Mouse (Mus musculus) CD8-positive naive resting alpha-beta T cell, adult 2 months (primary cell): ENCODE results near the gene Tlx2.

Experiments
- DNase-seq, 2 experiments: peaks; one replicate each; pipeline ENCODE4 v3.0.0; 2022; ENCODE audit warnings: low read depth in 2 of 2, low spot score in 2 of 2

The Tlx2 gene

GRCm38 (mm10) chr6:83057790-83058189 lies 12.3 kb downstream of the Tlx2 start, which contains the start of gene Dqx1:
TSS of gene Dqx1 (plus strand) at chr6:83057844.
- no peak for DNase-seq

GRCm38 (mm10) chr6:83054871-83055431 lies 15.1 kb downstream of the Tlx2 start, which contains the start of gene Htra2:
TSS of gene Htra2 (minus strand) at chr6:83055273.
- no peak for DNase-seq

- DNase-seq = peak; percentile 95 to 96
Measured at GRCm38 (mm10) chr6:83054074-83054851, 15.8 kb downstream of the Tlx2 start, which contains the start of gene Aup1. TSS of gene Aup1 (plus strand) at chr6:83054521.

- no peak for DNase-seq
Measured at GRCm38 (mm10) chr6:83053136-83053960, 16.7 kb downstream of the Tlx2 start.

GRCm38 (mm10) chr6:83049367-83049766 lies 20.7 kb downstream of the Tlx2 start:
- DNase-seq = no peak

- no peak for DNase-seq
Measured at GRCm38 (mm10) chr6:83044742-83045141, 25.4 kb downstream of the Tlx2 start.

GRCm38 (mm10) chr6:83043993-83044392 lies 26.1 kb downstream of the Tlx2 start:
- DNase-seq = no peak

GRCm38 (mm10) chr6:83043561-83043960 lies 26.5 kb downstream of the Tlx2 start:
- DNase-seq = no peak

- no peak for DNase-seq
Measured at GRCm38 (mm10) chr6:83040601-83041000, 29.5 kb downstream of the Tlx2 start.

- DNase-seq = peak; percentile 86 to 89
Measured at GRCm38 (mm10) chr6:83038496-83039012, 31.5 kb downstream of the Tlx2 start.

- DNase-seq = no peak
Measured at GRCm38 (mm10) chr6:83037188-83037587, 32.9 kb downstream of the Tlx2 start.

GRCm38 (mm10) chr6:83034463-83035055 lies 35.5 kb downstream of the Tlx2 start:
- DNase-seq = no peak

- DNase-seq = peak; percentile 24 to 50
Measured at GRCm38 (mm10) chr6:83033249-83034185, 36.6 kb downstream of the Tlx2 start, which contains the start of the genes Dok1 and Loxl3. TSS of gene Dok1 (minus strand) at chr6:83033471. TSS of gene Loxl3 (plus strand) at chr6:83034173.

GRCm38 (mm10) chr6:83032769-83033191 lies 37.3 kb downstream of the Tlx2 start:
- peak; percentile 21 to 26 for DNase-seq

- no peak for DNase-seq
Measured at GRCm38 (mm10) chr6:83031921-83032590, 38.0 kb downstream of the Tlx2 start.

GRCm38 (mm10) chr6:83031111-83031510 lies 39.0 kb downstream of the Tlx2 start:
- no peak for DNase-seq

GRCm38 (mm10) chr6:83029777-83030176 lies 40.3 kb downstream of the Tlx2 start:
- no peak for DNase-seq

- DNase-seq = no peak
Measured at GRCm38 (mm10) chr6:83027706-83028105, 42.4 kb downstream of the Tlx2 start.

- no peak for DNase-seq
Measured at GRCm38 (mm10) chr6:83027293-83027692, 42.8 kb downstream of the Tlx2 start.
